Mouse (Mus musculus) spleen, adult 2 months (tissue): ENCODE measurements around the gene Asphd2. TPM values are rescaled to one million over a fixed set of nuclear protein-coding genes. Genes with fewer than 3 reads are reported as not detected.

Experiments used
- DNase-seq, 2 experiments: peaks; one replicate each; pipeline versions ENCODE4 v3.0.0 to v3.0.0-alpha.2; 2012 to 2021; ENCODE audit warnings: low spot score in 2 of 2, low read depth in 1 of 2
- H3K27ac ChIP-seq: fragments of 200-500 bp; 2 replicates; pipeline ENCODE4 v1.5.1; 2012; ENCODE audit warnings: low read length, inconsistent platforms; ENCODE audit not compliant: insufficient read depth
- H3K27me3 ChIP-seq: fragments of 200-500 bp; 2 replicates; pipeline ENCODE4 v1.6.1; 2012; ENCODE audit warnings: mild to moderate bottlenecking, moderate library complexity, low read length, inconsistent platforms; ENCODE audit not compliant: control insufficient read depth, insufficient read depth
- H3K36me3 ChIP-seq: fragments of 200-500 bp; 2 replicates; pipeline ENCODE4 v1.6.1; 2012; ENCODE audit warnings: mild to moderate bottlenecking, low read length, inconsistent platforms; ENCODE audit not compliant: control insufficient read depth, insufficient read depth
- H3K4me1 ChIP-seq: fragments of 200-500 bp; 2 replicates; pipeline ENCODE4 v1.6.1; 2011; ENCODE audit warnings: inconsistent platforms; ENCODE audit not compliant: control insufficient read depth, insufficient read depth, insufficient read length
- H3K4me3 ChIP-seq: fragments of 200-500 bp; 2 replicates; pipeline ENCODE4 v1.5.1; 2011; ENCODE audit warnings: mild to moderate bottlenecking, inconsistent platforms; ENCODE audit not compliant: insufficient read depth, insufficient read length; ENCODE audit errors: extremely low read depth
- CTCF ChIP-seq: fragments of 200-500 bp; IDR thresholded peaks from 2 replicates; pipeline ENCODE4 v1.5.1; 2011; ENCODE audit warnings: mild to moderate bottlenecking, inconsistent platforms; ENCODE audit not compliant: insufficient read depth, insufficient read length, insufficient replicate concordance; ENCODE audit errors: extremely low read depth
- POLR2A ChIP-seq: fragments of 200-500 bp; IDR thresholded peaks from 2 replicates; pipeline ENCODE4 v1.6.1; 2011; ENCODE audit warnings: low read depth, low read length, inconsistent platforms
- WGBS: fragments of 180-500 bp; shearing (Covaris S2); methylation state at CpG from one replicate; pipeline ENCODE4 v1.1.7; 2018; 5-methylcytosine and 5-hydroxymethylcytosine counted together
- polyA plus RNA-seq: library from polyadenylated mRNA; depleted of rRNA; stranded (reverse); fragments of >200 nt; gene quantifications from 2 replicates; pipeline ENCODE4 v1.2.3, GENCODE M21; 2012

Gene Asphd2
- polyA plus RNA-seq, 1 experiment, result 0.19 TPM

- no peaks in the 10 kb centered on the region for H3K27me3 ChIP-seq
Observed at GRCm38 (mm10) chr5:112409274-112409673, 14.6 kb upstream of the Asphd2 start.

GRCm38 (mm10) chr5:112406017-112406416 is 11.4 kb upstream of the Asphd2 start:
- Histone ChIP-seq H3K27me3 (no peaks in the 10 kb centered on the region), H3K4me1 (no peaks in the 10 kb centered on the region), H3K27ac (no peak overlapping the region), H3K4me3 (no peak overlapping the region), H3K36me3 (no peaks in the 10 kb centered on the region)
- DNase-seq, result no peak
- 55% methylated on average over 3 of the region's 3 CpGs for WGBS
- no peak for TF ChIP-seq CTCF
- no peak for TF ChIP-seq POLR2A

More at GRCm38 (mm10) chr5:112409274-112409673, 14.6 kb upstream of the Asphd2 start:
- TF ChIP-seq POLR2A (no peak), CTCF (no peak)
- Histone ChIP-seq H3K4me1 (no peaks in the 10 kb centered on the region), H3K4me3 (no peak overlapping the region), H3K27ac (no peak overlapping the region), H3K36me3 (no peaks in the 10 kb centered on the region)
- no peak for DNase-seq
- WGBS, result 65% methylated on average over 5 of the region's 5 CpGs

- Histone ChIP-seq H3K36me3 (no peaks in the 10 kb centered on the region), H3K27ac (no peak overlapping the region), H3K4me3 (no peak overlapping the region), H3K27me3 (no peaks in the 10 kb centered on the region), H3K4me1 (no peaks in the 10 kb centered on the region)
- DNase-seq, result no peak
- TF ChIP-seq CTCF, result no peak
- no peak for TF ChIP-seq POLR2A
- WGBS, result 80% methylated on average over 3 of the region's 3 CpGs
Observed at GRCm38 (mm10) chr5:112402437-112402836, 7.8 kb upstream of the Asphd2 start.

- no peaks in the 10 kb centered on the region for H3K4me1 ChIP-seq
- TF ChIP-seq POLR2A, result no peak
- no peak for TF ChIP-seq CTCF
- no peaks in the 10 kb centered on the region for H3K36me3 ChIP-seq
- DNase-seq, result no peak
- peaks cover 9% of the 10 kb centered on the region for H3K27me3 ChIP-seq
- H3K27ac ChIP-seq, result no peak overlapping the region
- WGBS, result 75% methylated on average over 10 of the region's 10 CpGs
- no peak overlapping the region for H3K4me3 ChIP-seq
Observed at GRCm38 (mm10) chr5:112399284-112399683, 4.6 kb upstream of the Asphd2 start.

GRCm38 (mm10) chr5:112396066-112396465 is 1.4 kb upstream of the Asphd2 start:
- H3K4me3 ChIP-seq, result no peak overlapping the region
- TF ChIP-seq POLR2A (no peak), CTCF (no peak)
- no peaks in the 10 kb centered on the region for H3K4me1 ChIP-seq
- DNase-seq, result no peak
- H3K27ac ChIP-seq, result no peak overlapping the region
- WGBS, result 86% methylated on average over 18 of the region's 18 CpGs
- H3K27me3 ChIP-seq, result peaks cover 9% of the 10 kb centered on the region
- H3K36me3 ChIP-seq, result no peaks in the 10 kb centered on the region

GRCm38 (mm10) chr5:112394415-112394763 is 277 bp downstream of the Asphd2 start:
- DNase-seq, result no peak
- WGBS, result 5% methylated on average over 28 of the region's 28 CpGs
- Histone ChIP-seq H3K4me3 (peak overlapping the region; percentile 10; the same call in 1 of the 2 replicates), H3K36me3 (no peaks in the 10 kb centered on the region), H3K4me1 (no peaks in the 10 kb centered on the region), H3K27ac (no peak overlapping the region), H3K27me3 (peaks cover 9% of the 10 kb centered on the region)
- TF ChIP-seq CTCF (no peak), POLR2A (no peak)

- H3K4me3 ChIP-seq, result no peak overlapping the region
- no peak overlapping the region for H3K27ac ChIP-seq
- DNase-seq, result no peak
- peaks cover 9% of the 10 kb centered on the region for H3K27me3 ChIP-seq
- H3K4me1 ChIP-seq, result no peaks in the 10 kb centered on the region
- 29% methylated on average over 18 of the region's 18 CpGs for WGBS
- H3K36me3 ChIP-seq, result no peaks in the 10 kb centered on the region
- TF ChIP-seq POLR2A (no peak), CTCF (no peak)
Observed at GRCm38 (mm10) chr5:112393741-112394414, 788 bp downstream of the Asphd2 start.
